Mouse (Mus musculus) erythroblast, embryonic 14.5 days (primary cell): ENCODE results near the gene Cntn5.

Experiments used
- GATA1 ChIP-seq: IDR thresholded peaks from 2 replicates; pipeline ENCODE4 v1.6.1; 2012; ENCODE audit warnings: low read length, inconsistent platforms, mixed read lengths
- TAL1 ChIP-seq: IDR thresholded peaks from 3 replicates; pipeline ENCODE4 v1.6.1; 2012; ENCODE audit warnings: low read length, inconsistent platforms, mixed read lengths

GRCm38 (mm10) chr9:10618036-10618435 is 286.5 kb downstream of the Cntn5 start:
- TF ChIP-seq TAL1: no peak
- no peak for TF ChIP-seq GATA1
